Mouse (Mus musculus) kidney, adult 2 months (tissue): ENCODE measurements around the gene Iqcf1.

Experiments used
- CTCF ChIP-seq: fragments of 200-500 bp; conservative IDR thresholded peaks from 2 replicates; pipeline ENCODE4 v1.5.1; 2011; ENCODE audit warnings: low read depth, mild to moderate bottlenecking, control low read depth, low read length, moderate library complexity, mixed read lengths; ENCODE audit not compliant: insufficient read depth, insufficient read length
- POLR2A ChIP-seq: fragments of 200-500 bp; IDR thresholded peaks from one replicate; pipeline ENCODE4 v1.6.1; 2011; ENCODE audit warnings: low read depth, low read length, control low read depth

GRCm38 (mm10) chr9:106473753-106474105 lies 26.0 kb upstream of the Iqcf1 start:
- TF ChIP-seq CTCF = no peak
- no peak for TF ChIP-seq POLR2A
